Mouse (Mus musculus) cerebellum, adult (tissue): ENCODE results near the gene Ndfip2.

ENCODE experiments used
- ATAC-seq: cut with Nextera tagmentation; 2 replicates; pipeline ENCODE4 v1.9.2; 2017; ENCODE audit warnings: mild to moderate bottlenecking, moderate library complexity, mixed read lengths; ENCODE audit not compliant: insufficient number of reproducible peaks, low FRiP score, low TSS enrichment

Gene Ndfip2

GRCm38 (mm10) chr14:105277277-105277676 lies 18.9 kb downstream of the Ndfip2 start:
- no peak for ATAC-seq

GRCm38 (mm10) chr14:105284062-105284461 lies 25.7 kb downstream of the Ndfip2 start:
- ATAC-seq: no peak

GRCm38 (mm10) chr14:105287557-105287956 lies 29.2 kb downstream of the Ndfip2 start:
- no peak for ATAC-seq

- ATAC-seq: no peak
Observed at GRCm38 (mm10) chr14:105287972-105288371, 29.6 kb downstream of the Ndfip2 start.

GRCm38 (mm10) chr14:105288529-105288928 lies 30.2 kb downstream of the Ndfip2 start:
- ATAC-seq: no peak

- ATAC-seq: no peak
Observed at GRCm38 (mm10) chr14:105292139-105292538, 33.8 kb downstream of the Ndfip2 start.

GRCm38 (mm10) chr14:105293777-105294176 lies 35.4 kb downstream of the Ndfip2 start:
- ATAC-seq: no peak

- no peak; the same call in 1 of the 2 replicates for ATAC-seq
Observed at GRCm38 (mm10) chr14:105295820-105296582, 37.6 kb downstream of the Ndfip2 start.

GRCm38 (mm10) chr14:105299744-105300255 lies 41.4 kb downstream of the Ndfip2 start:
- no peak for ATAC-seq

GRCm38 (mm10) chr14:105300551-105300950 lies 42.2 kb downstream of the Ndfip2 start:
- no peak for ATAC-seq

- ATAC-seq: no peak
Observed at GRCm38 (mm10) chr14:105302708-105303107, 44.3 kb downstream of the Ndfip2 start.

GRCm38 (mm10) chr14:105307716-105308115 lies 49.3 kb downstream of the Ndfip2 start:
- no peak for ATAC-seq

GRCm38 (mm10) chr14:105312366-105312765 lies 54.0 kb downstream of the Ndfip2 start:
- no peak for ATAC-seq

GRCm38 (mm10) chr14:105312944-105313343 lies 54.6 kb downstream of the Ndfip2 start:
- ATAC-seq: no peak

GRCm38 (mm10) chr14:105313877-105314276 lies 55.5 kb downstream of the Ndfip2 start:
- peak; percentile 88 for ATAC-seq

GRCm38 (mm10) chr14:105321712-105322111 lies 63.3 kb downstream of the Ndfip2 start:
- no peak for ATAC-seq

- ATAC-seq: no peak
Observed at GRCm38 (mm10) chr14:105322829-105323228, 64.5 kb downstream of the Ndfip2 start.

GRCm38 (mm10) chr14:105323448-105323847 lies 65.1 kb downstream of the Ndfip2 start:
- ATAC-seq: no peak

- peak; percentile 86 for ATAC-seq
Observed at GRCm38 (mm10) chr14:105328397-105329302, 70.3 kb downstream of the Ndfip2 start.

GRCm38 (mm10) chr14:105333475-105334094 lies 75.2 kb downstream of the Ndfip2 start:
- peak; percentile 73 for ATAC-seq

GRCm38 (mm10) chr14:105341765-105342164 lies 83.4 kb downstream of the Ndfip2 start:
- no peak for ATAC-seq
